Mouse (Mus musculus): Measurements from ENCODE around the gene Htr6.

Htr6 gene

DNA sequence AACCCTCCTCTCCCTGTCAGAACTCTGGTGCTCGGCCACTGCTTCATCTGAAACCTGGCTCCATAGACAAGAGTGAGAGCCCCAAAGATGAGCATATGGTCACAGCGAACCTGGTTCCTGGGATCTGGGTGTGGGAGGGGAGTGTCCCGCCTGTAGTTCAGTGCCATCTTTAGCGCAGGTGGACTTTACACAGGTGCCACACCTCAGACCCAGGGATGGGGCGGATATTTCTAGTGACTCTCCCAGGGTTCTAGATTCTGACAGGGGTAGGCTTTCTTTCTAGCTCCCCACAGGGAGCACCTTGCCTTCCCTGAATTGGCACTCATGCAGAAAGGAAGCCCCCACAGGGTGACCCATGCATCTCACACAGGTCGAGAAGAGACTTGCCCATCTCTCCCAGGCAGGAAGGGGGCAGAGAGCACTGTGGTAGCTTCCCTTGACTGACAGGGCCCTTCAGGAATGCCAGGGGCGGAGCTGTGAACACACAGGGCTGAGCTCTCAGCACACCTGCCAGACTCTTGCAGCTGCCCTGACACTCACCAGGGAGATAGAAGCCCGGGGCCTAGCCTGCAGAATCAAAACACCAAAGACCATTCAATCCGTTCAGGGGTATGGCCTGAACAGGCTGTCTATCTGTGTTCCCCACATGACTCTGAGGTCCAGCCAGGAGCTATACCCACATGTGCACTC lies 13.8 kb upstream of the Htr6 start:
- DNase-seq (ENCODE audit: low spot score in 2 of 2): no peak

DNA sequence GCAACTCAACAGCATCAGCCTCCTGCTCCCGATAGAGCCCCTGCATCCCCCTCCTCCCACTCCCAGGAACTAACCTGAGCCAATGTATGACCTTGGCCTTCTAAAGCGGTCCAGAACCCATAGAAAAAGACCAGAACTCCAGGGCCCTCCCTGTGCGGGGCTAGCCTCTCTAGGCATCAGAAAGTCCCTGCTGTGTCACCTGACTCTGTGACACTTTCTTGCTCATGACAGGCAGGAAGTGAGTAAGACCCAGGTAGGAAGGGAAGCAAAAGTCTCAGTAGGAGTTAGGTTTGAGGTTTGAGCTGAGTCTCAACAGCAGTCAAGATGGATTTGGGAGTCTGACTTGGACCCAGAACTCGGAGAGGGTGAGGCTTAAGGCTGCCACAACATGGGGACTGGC lies 11.6 kb upstream of the Htr6 start:
- DNase-seq (ENCODE audit: low spot score in 2 of 2): no peak

DNA sequence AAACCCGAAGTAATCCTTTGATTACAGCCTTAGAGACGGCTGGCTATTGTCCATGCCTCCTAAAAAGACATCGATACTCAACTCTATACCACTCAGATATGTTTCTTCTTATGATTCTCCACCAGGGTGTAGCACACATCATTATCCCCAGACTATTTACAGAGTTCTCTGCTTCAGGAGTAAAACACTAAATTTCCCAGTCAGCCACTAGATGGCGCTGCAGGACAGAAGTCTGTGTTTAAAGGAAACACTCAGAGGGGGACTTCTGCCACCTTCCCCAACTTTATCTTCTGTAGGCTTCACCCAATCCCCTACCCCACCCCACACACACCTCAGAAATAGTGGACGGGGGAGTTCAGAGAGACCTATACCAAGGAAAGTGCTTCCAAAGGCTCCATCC lies 10.7 kb upstream of the Htr6 start:
- DNase-seq (ENCODE audit: low spot score in 2 of 2): peak; percentile 68 to 78

DNA sequence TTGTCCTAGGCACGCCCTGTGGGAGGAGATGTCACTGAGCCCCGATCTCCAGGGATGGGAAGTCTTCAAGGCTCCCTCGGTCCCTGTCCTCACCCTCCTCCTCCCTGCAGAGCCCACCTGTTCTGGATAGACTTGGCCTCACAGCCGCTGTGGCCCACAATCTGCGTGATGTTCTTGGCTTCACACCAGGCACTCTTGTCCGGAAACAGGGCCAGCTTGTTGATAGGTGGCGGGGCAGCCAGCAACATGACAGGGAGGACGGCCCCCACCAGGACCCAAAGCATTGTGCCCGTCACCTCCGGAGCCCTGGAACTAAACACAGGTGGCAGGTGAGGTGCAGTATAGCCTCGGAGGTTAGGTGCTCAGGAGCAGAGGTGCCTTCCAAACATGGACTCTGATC lies 10.0 kb upstream of the Htr6 start:
- no peak for DNase-seq (ENCODE audit: low spot score in 2 of 2)

DNA sequence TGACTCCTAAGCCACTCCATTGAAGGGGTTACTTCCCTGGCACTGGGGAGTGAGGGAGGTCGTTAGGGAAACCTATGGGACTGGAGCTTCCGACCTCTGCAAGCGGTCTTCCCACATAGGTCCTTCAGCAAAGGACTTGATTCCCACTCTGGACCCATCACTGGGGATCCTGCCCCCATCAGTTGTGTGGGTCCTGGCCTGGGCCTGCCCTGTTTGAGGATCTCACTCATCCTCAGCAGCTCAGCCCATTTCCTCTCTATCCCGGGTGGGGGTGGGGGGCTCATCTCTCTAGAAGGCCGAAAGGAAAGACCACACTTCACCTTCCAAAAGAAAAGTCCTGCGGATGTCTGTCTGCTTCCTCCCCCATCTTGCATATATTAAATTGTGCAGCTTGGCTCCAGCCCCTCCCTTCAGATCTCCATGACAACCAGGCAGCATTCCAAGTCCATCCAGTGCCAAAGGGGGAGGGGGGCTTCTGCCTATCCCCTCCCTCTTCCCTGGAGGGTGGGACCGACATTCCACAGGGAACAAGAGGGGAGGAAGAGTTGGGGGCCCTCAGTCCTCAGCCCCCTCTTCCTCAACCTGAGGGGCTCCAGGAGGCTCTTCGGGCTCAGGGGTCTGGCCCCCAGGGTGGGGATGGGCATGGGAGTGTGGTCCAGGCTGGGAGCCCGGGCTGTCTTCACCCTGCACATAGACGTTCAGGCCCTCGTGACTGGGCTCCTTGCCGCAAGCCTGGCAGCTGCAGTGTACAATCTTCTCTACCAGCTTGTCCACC lies 7.6 kb upstream of the Htr6 start:
- DNase-seq (ENCODE audit: low spot score in 2 of 2): no peak

DNA sequence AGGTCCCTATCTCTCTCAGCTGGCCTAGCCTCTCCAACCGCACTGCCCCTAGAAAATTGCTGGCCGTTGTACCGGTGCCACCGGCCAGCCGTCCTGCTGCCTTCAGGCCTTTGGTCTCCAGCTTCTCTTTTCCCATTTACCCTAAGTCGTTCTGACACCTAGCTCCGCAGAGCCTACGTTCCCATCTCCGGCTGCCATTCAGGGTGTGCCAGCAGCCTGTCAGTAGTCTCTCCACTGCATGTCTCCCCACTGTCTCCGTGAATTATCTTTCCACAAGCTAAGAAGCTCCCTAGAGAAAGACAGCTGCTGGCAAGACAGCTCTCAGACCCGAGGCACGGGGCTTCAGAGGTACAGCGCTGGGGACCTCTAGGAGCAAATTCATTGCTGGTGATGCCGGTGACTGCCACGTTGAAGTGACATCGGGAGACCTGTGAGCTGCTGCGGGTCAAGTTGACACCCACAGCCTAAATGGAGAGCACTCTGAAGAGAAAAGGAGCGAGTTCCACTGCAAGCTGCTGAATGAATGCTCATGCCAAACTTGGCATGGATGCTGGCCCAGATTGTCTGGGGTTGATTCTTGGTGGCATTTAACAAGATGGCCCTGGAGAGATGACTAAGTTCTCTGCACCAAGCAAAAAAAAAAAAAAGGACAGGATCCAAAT lies 6.0 kb upstream of the Htr6 start:
- DNase-seq (ENCODE audit: low spot score in 2 of 2): no peak

DNA sequence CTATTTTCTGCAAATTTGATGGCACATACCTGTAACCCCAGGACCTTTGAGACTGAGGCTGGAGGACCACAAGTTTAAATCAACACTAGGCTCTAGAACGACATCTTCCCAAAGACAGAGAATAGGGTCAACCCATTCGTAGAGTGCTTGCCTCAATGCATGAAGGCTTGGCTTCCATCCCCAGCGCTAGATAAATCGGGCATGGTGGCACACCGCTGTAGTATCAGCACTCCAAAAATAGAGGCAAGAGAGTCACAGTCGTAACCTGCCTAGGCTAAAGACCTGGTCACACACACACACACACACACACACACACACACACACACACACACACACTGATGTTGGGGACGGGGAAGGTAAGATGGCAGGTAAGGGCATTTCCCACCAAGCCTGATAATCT lies 4.9 kb upstream of the Htr6 start:
- DNase-seq (ENCODE audit: low spot score in 2 of 2): no peak

DNA sequence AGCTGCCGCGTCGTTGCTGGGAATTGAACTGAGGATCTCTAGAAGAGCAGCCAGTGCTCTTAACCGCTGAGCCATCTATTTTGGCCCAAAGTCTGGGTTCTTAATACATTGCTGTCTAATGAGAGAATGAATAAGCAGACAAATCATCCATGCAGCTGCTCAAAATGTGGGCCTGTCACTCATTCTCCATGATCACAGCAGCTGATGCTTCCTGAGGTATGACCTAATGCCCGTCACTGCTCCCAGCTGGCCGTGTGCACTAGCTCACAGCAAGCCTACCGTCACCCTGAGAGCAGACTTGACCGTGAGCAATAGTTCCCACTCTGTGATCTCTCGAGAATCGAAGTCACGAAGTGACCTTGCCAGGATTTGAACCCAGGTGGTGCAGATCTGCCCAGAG lies 4.1 kb upstream of the Htr6 start:
- no peak for DNase-seq (ENCODE audit: low spot score in 2 of 2)

DNA sequence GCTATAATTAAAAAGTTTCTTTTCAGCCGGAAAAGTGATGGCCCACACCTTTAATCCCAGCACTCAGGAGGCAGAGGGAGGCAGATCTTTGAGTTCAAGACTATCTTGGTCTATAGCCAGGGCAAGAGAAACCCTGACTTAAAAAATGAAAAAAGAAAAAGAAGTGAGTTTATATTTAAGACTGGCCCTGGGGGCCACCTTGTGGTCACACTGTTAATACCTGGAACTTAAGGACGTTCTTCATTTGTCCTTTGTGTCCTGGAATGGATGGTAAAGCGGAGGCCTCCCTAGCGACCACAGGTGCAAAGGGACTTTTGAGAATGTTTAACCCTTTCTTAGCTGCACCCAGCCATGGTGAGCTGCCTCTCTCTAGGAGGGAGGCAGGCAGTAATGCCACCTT lies 3.4 kb upstream of the Htr6 start:
- no peak for DNase-seq (ENCODE audit: low spot score in 2 of 2)

DNA sequence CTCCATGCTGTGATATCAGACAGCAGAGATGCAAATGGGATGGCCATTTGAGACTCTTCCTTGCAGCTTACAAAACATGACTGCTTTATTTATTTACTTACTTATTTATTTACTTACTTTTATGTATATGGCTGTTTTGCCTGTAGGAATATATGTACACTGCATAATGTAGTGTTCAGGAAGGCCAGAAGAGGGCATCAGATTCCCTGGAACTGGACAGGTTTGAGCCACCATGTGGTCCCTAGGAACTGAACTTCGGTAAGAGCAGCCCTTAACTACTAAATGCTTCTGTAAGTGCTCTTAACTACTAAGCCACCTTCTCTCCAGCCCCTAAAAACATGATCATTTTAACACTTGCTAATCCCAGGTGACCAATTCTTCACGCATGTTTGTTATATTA lies 2.9 kb upstream of the Htr6 start:
- DNase-seq (ENCODE audit: low spot score in 2 of 2): no peak

DNA sequence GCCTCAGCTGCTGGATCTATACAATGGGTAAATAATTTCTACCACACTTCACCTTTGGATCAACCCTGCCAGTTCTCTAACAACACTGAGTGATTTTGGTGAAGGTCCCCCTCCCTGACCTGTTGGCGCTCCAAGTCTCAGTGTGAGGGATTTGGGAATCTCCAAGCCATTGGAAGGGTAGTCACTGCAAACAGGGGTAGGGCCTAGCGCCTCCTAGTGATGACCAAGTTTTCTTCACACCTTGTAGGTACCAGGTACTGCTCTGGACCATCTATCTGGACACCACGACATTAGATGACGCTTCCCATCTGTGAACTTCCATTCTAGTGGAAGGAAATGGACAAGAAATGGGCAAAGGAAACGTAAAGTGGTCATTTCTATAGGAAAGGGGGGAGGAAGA lies 545 bp upstream of the Htr6 start:
- no peak for DNase-seq (ENCODE audit: low spot score in 2 of 2)

DNA sequence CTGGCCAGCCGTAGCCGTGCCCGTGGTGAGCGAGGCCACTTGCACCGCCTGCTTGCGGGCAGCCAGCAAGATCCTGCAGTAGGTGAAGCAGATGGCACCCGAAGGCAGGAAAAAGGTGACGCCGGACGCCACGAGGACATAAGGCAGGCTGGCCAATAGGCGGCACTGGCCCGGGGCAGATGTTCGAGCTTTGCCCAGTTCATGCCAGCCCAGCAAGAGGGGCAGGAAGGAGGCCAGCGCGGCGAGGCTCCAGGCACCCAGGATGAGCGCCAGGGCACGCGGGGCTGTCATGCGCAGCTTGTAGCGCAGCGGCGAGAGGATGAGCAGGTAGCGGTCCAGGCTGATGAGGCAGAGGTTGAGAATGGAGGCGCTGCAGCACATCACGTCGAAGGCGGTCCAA lies 1.3 kb downstream of the Htr6 start:
- no peak for DNase-seq (ENCODE audit: low spot score in 2 of 2)

DNA sequence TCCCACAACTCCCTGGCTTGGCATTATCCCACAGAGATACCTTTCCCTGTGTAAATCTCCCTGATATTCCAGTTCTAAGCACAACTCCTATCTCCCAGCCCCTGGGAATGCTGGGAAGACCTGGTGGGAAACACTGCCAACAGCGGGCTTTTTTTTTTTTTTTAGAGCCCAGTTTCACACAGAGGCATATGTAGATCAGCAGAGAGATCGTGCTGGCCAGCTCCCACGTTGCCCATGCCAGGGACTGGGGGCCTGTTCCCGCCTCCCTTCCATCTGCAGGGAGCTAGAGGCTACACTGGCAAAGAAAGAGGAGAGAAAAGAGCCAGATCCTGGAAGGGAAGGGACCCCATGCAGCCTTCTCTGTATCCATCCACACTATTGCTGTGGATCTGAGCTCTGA lies 7.1 kb downstream of the Htr6 start:
- DNase-seq (ENCODE audit: low spot score in 2 of 2): no peak

DNA sequence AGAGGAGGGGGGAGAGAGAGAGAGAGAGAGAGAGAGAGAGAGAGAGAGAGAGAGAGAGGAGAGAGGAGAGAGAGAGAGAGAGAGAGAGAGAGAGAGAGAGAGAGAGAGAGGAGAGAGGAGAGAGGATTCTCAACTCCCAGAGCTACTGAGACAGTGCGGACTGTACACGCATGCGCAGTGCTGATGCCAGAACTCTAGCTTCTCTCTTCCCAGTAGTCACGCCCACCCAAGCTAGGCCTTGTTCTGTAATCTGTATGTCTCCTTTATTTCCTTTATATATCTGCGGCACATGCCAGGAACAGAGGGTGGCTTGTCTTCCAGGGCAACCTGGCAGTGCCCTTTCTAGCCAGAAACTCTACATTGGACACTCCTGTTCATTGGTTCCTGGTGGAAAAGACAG lies 10.5 kb downstream of the Htr6 start:
- no peak for DNase-seq (ENCODE audit: low spot score in 2 of 2)

DNA sequence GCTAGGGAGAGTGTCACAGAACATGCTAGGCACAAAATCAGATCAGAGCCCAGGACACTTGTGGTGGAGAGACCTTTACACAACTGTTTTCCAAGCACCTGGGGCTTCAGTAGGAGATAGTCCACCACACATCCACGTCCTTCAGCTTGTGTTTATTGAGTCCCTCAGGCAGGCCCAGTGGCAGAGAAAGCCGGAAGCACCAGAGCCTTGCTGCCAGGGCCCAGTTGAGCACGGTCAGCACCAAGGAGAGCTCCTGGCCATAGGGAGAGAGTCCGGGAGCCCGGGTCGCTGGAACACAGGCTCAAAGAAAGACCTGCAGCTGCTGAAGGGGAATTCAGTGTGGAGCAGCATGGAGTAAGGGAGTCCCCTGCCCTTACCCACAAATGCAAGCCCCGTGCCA lies 15.8 kb downstream of the Htr6 start:
- DNase-seq (ENCODE audit: low spot score in 2 of 2): no peak

DNA sequence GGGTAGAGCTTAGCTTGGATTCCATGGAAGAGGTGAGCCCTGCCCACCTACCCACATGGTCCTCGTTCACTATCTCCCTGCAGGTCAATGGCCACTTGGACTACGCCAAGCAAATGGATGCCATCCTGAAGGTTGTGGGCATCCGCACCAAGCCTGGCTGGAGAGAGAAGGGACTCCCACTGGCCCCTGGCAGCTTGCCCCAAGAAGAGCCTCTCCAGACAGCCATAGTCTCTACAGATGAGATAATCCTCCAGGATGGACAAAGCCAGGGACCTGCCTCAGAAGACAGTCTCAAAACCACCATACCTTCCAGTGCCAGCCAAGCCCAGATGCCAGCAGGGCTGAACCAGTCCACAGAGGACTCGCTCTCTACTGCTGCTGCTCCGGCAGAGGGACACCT lies 17.3 kb downstream of the Htr6 start:
- DNase-seq (ENCODE audit: low spot score in 2 of 2): no peak

DNA sequence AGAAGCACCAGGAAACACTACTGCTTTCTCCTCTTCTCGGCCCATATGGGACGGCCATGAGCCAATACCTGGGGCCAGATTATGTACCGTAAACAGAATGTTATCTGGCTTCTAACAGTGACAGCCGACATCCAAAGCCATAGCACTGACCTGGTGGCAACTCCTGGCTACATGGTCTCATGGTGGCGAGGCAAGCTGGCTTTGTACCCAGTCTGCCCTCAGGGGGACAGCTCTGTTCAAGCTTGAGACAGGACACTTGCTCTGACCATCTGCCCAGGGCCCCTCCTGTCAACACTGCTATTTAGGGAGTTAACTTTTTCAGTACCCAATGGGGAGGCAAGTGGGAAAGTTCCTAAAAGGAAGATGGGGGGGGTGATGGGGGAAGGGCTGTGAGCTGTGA lies 18.1 kb downstream of the Htr6 start:
- DNase-seq (ENCODE audit: low spot score in 2 of 2): no peak

DNA sequence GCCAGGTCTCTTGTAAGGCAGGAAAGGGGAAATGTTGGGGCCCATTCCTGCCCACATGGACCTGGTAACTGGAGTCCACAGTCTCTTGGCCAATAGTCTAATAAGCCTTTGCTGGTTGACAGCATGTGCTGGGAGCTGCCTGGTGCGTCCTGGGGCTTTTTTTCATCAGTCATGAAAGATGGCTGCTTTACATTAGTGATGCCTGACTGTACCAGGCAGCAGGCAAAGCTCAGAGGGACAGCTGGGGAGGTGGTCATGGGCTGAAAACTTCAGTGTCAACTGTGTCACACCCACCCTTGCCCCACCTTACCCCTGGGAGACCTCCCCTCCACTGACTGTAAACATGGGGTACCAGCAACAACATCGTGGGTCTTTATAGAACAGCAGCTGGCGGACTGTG lies 19.6 kb downstream of the Htr6 start:
- DNase-seq (ENCODE audit: low spot score in 2 of 2): no peak

DNA sequence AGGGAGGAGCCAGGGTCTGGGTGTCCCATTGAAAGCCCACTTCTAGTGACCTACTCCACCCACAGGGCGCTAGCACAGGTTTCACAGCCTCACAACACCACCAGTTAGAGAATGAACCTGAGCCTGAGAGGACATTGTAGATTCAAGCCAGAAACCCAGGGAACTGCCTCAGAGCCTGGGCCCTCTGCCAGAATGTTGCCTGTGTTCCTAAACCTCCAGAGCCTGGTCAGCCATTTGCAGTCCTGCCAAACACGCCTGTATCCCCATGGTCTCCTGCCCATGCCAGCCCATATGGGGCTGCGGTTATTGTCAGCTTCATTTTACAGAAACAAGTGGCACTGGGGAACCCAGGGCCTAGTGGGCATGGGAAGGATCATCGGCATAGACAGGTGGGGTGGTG lies 20.0 kb downstream of the Htr6 start:
- peak in 1 of 2 experiments; percentile 22 for DNase-seq (ENCODE audit: low spot score in 2 of 2)

DNA sequence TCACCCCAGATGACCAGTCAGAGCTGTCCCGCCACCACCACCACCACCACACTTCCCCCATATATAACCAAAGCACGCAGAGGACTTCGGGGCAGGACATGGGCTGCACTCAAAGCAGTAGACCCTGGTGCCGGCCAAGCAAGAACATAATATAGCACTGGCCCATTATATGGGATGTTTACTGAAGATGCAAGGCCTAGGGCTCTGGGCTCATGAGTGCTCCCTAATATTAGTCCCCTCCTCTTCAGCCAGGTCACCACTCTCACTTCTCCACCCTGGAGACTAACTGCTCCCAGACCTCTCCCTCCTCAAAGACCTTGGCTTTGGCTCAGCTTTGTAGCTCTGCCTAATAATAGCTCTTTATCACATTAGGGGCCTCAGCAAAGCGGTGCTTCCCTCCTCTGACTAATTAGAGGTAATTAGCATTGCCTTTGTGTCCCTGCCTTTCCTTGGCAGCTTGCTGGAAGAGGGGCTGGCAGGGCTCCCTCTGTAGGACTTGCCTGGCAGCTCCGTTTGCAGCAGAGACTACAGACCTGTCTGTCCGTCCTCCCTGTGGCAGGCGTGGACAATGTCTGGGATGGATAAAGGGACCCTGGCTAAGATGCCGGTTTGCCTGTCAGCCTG lies 21.0 kb downstream of the Htr6 start:
- no peak for DNase-seq (ENCODE audit: low spot score in 2 of 2)

DNA sequence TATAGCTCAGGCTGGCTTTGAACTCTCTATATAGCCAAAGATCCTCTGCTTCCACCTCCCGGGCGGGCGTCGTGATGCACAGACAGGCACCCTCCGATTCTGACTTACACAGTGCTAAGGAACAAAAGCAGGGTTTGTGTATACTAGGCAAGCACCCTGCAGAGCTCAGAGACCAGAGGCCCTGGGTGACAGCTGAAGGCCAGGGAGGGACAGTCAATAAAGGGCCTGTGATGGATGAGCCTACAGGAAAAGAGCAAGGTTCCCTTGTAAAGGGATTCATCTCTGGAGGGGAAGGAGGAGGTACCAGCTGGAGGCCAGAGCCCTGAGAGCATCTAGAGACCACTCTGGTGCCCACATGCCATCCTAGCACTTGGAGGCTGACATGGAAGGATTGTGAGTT lies 22.0 kb downstream of the Htr6 start:
- no peak for DNase-seq (ENCODE audit: low spot score in 2 of 2)

DNA sequence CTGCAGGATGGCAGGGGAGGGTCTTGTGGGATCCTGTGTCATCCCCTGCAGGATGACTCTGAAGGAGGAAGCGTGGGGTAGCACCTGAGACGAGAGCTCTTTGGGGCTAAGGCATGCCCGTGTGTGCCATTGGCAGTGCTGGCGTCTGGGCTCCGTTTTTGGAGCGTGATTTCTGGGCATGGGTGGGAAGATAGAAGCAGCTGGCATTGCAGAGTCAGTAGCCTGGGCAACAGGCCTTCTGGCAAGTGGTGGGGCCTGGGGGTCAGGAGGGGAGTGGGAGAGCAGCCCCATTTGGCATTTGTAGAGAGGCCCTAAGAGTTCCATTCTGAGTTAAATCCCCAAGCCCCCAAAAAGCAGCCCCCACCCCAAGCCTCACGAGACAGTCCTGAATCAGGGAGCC lies 22.6 kb downstream of the Htr6 start:
- no peak for DNase-seq (ENCODE audit: low spot score in 2 of 2)

DNA sequence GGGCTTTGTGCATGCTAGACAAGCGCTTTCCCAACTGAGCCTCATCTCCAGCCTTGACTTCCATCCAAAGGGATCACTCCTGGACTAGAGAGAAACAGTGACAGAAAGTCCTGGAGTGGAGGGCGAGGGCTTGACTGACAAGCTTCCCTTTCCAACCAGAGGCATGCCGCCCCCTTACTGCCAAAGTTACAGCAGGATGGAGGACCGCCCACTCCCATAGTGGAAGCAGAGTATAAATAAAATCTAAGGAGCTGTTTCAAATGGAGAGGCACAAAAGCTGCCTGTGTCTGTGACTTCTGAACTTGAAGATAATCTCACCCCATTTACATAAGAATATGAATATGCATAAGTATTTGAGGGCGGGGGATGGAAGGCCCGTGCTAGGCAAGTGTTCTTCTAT lies 26.9 kb downstream of the Htr6 start:
- no peak for DNase-seq (ENCODE audit: low spot score in 2 of 2)

Measured in urinary bladder, postnatal 36 days (tissue).